Mouse (Mus musculus) stomach, postnatal 0 days (tissue): Measurements from ENCODE around the gene Sh3bp2. TPM values are rescaled to one million over a fixed set of nuclear protein-coding genes. Genes with fewer than 3 reads are reported as not detected.
A peak's percentile ranks its signal among the peaks of the same experiment; 100 is the strongest.

Experiments
- ATAC-seq: fragments of 200-750 bp; cut with Nextera tagmentation; 2 replicates; pipeline ENCODE4 v1.8.0; 2017; ENCODE audit not compliant: low FRiP score, low TSS enrichment
- DNase-seq: peaks from one replicate; pipeline ENCODE4 v3.0.0-alpha.2; 2016; ENCODE audit warnings: low spot score
- H3K27ac ChIP-seq: fragments of 300-500 bp; sonication (generic); replicated peaks from 2 replicates; pipeline ENCODE4 v1.5.1; 2014; ENCODE audit warnings: mild to moderate bottlenecking, control low read depth
- H3K27me3 ChIP-seq: fragments of 300-500 bp; sonication (generic); 2 replicates; pipeline ENCODE4 v1.6.1; 2014; ENCODE audit warnings: low read length; ENCODE audit not compliant: control insufficient read depth, insufficient read depth
- H3K36me3 ChIP-seq: fragments of 300-500 bp; sonication (generic); 2 replicates; pipeline ENCODE4 v1.6.1; 2014; ENCODE audit warnings: low read length, mixed read lengths; ENCODE audit not compliant: control insufficient read depth, insufficient read depth
- H3K4me1 ChIP-seq: fragments of 300-500 bp; sonication (generic); replicated peaks from 2 replicates; pipeline ENCODE4 v1.6.1; 2014; ENCODE audit warnings: antibody characterized with exemption; ENCODE audit not compliant: control insufficient read depth, insufficient read depth
- H3K4me2 ChIP-seq: fragments of 300-500 bp; sonication (generic); replicated peaks from 2 replicates; pipeline ENCODE4 v1.6.1; 2014; ENCODE audit warnings: low read depth, mild to moderate bottlenecking, control low read depth, moderate library complexity
- H3K4me3 ChIP-seq: fragments of 300-500 bp; sonication (generic); 2 replicates; pipeline ENCODE4 v1.5.1; 2014; ENCODE audit warnings: low read depth, low read length, control low read depth
- H3K9ac ChIP-seq: fragments of 300-500 bp; sonication (generic); 2 replicates; pipeline ENCODE4 v1.6.1; 2014; ENCODE audit warnings: mild to moderate bottlenecking, low read length, control low read depth, mixed read lengths
- H3K9me3 ChIP-seq: fragments of 300-500 bp; sonication (generic); 2 replicates; pipeline ENCODE4 v1.6.1; 2016; ENCODE audit warnings: low read length; ENCODE audit not compliant: control insufficient read depth
- CTCF ChIP-seq: IDR thresholded peaks from 2 replicates; pipeline ENCODE4 v1.5.1; 2016; ENCODE audit warnings: antibody characterized with exemption, low read depth, mild to moderate bottlenecking, moderate library complexity
- EP300 ChIP-seq: optimal IDR thresholded peaks from 2 replicates; pipeline ENCODE3; 2016; ENCODE audit warnings: antibody characterized with exemption
- WGBS: fragments of 180-500 bp; shearing (Covaris S2); extraction: QIAGEN DNeasy Blood & Tissue Kit; methylation state at CpG from one replicate; pipeline ENCODE4 v1.1.7; 2014; 5-methylcytosine and 5-hydroxymethylcytosine counted together
- polyA plus RNA-seq: library from polyadenylated mRNA; unstranded; fragments of >200 nt; fragmentation: Nextera tagmentation; extraction: Ambion mirVana; gene quantifications from 2 replicates; pipeline ENCODE4 v1.2.1, GENCODE M21; 2015

Gene Sh3bp2
- polyA plus RNA-seq: 4.2 and 4.9 TPM in 2 replicates

DNA sequence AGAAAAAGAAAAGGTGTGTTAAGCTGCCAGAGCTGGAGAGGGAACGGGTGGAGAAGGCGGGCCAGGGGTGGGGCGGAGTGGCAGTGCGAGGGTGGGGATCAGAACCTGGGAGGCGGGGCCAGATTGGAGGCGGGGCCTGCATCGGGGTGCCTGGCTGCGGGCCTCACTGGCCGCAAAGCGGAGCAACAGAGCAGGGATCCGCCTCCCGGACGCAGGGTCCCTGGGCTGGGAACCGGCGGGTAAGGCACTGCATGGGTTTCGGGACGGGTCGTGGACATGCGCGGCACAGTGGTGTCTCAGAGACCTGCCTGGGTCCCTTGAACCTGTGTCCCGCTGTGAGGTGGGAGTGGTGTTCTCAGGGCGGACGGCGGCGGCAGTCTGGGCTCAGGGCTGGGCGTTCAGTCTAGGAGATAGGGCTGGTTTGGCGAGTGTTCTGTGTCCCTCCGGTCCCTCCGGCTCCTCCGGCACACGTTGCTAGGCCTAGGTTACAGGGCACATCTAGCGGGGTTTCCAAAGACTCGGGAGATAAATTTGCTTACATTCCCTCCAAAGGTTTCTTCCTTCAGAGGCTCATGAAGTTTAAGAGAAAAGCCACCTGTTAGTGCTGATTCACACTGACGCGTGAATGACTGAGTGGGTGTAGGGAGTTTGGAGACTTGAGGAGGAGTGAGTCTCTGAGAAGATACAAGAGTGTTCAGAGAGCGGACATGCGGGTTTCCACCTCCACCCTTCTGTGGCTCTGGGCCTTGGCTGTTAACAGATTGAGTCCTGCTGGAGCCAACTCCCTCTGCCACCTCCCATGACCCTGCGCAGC is at the start of gene Sh3bp2:
TSS of gene Sh3bp2 (plus strand) at position 176 of the 814 bp plus-strand sequence.
- H3K27me3 ChIP-seq: no peaks in the 10 kb centered on the region
- H3K4me3 ChIP-seq: peak within 1 kb of the TSS; percentile 57
- peak within 1 kb of the TSS; percentile 73 for H3K27ac ChIP-seq
- TF ChIP-seq EP300: no peak
- TF ChIP-seq CTCF: peak; percentile 49
- 1% methylated on average over 38 of the region's 38 CpGs for WGBS
- H3K4me1 ChIP-seq: no peaks in the 10 kb centered on the region; the same call in 1 of the 2 replicates
- no peaks in the 10 kb centered on the region for H3K36me3 ChIP-seq
- ATAC-seq: peak; percentile 92
- H3K9me3 ChIP-seq: no peaks in the 10 kb centered on the region
- H3K9ac ChIP-seq: peak within 1 kb of the TSS; percentile 68
- peak; percentile 99 for DNase-seq
- H3K4me2 ChIP-seq: peak within 1 kb of the TSS; percentile 76

- Histone ChIP-seq H3K9ac (no peak overlapping the region), H3K4me2 (no peak overlapping the region), H3K4me3 (no peak overlapping the region), H3K27ac (no peak overlapping the region), H3K27me3 (no peaks in the 10 kb centered on the region), H3K36me3 (peaks cover 9% of the 10 kb centered on the region; the same call in 1 of the 2 replicates), H3K9me3 (no peaks in the 10 kb centered on the region), H3K4me1 (no peaks in the 10 kb centered on the region)
- WGBS: 80% methylated on average over 3 of the region's 3 CpGs
- DNase-seq (no peak), ATAC-seq (no peak)
- peak; percentile 40; the same call in 1 of the 2 replicates for TF ChIP-seq CTCF
- no peak for TF ChIP-seq EP300
Observed at GRCm38 (mm10) chr5:34480926-34481325, 44.7 kb upstream of the Sh3bp2 start.

- H3K27me3 ChIP-seq: no peaks in the 10 kb centered on the region
- H3K4me2 ChIP-seq: no peak overlapping the region
- no peaks in the 10 kb centered on the region for H3K4me1 ChIP-seq
- H3K27ac ChIP-seq: no peak overlapping the region
- ATAC-seq (no peak), DNase-seq (no peak)
- TF ChIP-seq EP300 (no peak), CTCF (no peak)
- 89% methylated on average over 15 of the region's 15 CpGs for WGBS
- no peak overlapping the region for H3K4me3 ChIP-seq
- no peaks in the 10 kb centered on the region for H3K9me3 ChIP-seq
- no peak overlapping the region for H3K9ac ChIP-seq
- peaks cover 7% of the 10 kb centered on the region; the same call in 1 of the 2 replicates for H3K36me3 ChIP-seq
Observed at GRCm38 (mm10) chr5:34485731-34486130, 39.9 kb upstream of the Sh3bp2 start.

- H3K36me3 ChIP-seq: 0 out of 2 replicates have a peak, but pooled peaks cover 4% of the 10 kb centered on the region
- H3K9me3 ChIP-seq: no peaks in the 10 kb centered on the region
- H3K4me3 ChIP-seq: no peak overlapping the region
- no peaks in the 10 kb centered on the region for H3K4me1 ChIP-seq
- no peak for TF ChIP-seq CTCF
- no peak for TF ChIP-seq EP300
- DNase-seq (no peak), ATAC-seq (peak; percentile 68)
- WGBS: 49% methylated on average over 6 of the region's 6 CpGs
- no peaks in the 10 kb centered on the region for H3K27me3 ChIP-seq
- no peak overlapping the region for H3K9ac ChIP-seq
- no peak overlapping the region for H3K4me2 ChIP-seq
- peak overlapping the region; percentile 35 for H3K27ac ChIP-seq
Observed at GRCm38 (mm10) chr5:34487320-34488090, 38.1 kb upstream of the Sh3bp2 start.

DNA sequence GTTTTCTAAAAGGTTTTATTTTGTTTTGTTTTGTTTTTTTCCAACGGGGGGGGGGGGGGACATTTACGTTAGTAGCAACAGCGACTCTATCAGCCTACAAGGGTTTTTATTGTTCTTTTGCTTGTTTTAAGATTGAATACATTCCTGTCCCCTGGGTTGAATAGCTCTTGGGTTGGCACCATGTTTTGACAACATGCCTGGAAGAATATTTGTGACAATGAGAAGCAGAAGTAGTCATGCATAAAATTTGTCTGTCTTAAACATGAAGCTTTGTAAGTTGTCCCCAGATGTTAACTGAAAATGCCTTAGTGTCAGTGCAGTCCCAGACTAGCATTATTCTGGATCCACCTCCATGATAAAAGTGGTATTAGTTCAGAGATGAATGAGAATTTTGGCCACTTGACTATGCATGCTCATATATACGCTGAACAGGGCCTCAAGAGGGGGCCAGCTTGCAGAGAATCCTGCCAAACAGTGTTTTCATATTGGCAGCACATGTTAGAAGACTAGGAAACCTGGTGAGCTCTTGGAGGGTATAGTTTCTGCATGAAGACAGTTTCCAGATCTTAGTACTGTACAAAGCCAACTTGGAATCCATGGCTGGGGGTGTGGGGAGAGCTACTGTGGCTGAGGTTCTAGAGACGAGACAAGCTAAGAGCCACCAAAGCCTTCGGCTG is 36.8 kb upstream of the Sh3bp2 start:
- no peak for ATAC-seq
- WGBS: 72% methylated on average over 6 of the region's 6 CpGs
- Histone ChIP-seq H3K36me3 (0 out of 2 replicates have a peak, but pooled peaks cover 4% of the 10 kb centered on the region), H3K4me1 (no peaks in the 10 kb centered on the region), H3K4me3 (no peak overlapping the region), H3K4me2 (no peak overlapping the region), H3K27ac (no peak overlapping the region), H3K9ac (no peak overlapping the region), H3K27me3 (no peaks in the 10 kb centered on the region), H3K9me3 (no peaks in the 10 kb centered on the region)
- no peak for TF ChIP-seq CTCF
- no peak for TF ChIP-seq EP300
- peak; percentile 12 for DNase-seq
